Mouse (Mus musculus): ENCODE results near the gene Pskh1.

The Pskh1 gene

DNA sequence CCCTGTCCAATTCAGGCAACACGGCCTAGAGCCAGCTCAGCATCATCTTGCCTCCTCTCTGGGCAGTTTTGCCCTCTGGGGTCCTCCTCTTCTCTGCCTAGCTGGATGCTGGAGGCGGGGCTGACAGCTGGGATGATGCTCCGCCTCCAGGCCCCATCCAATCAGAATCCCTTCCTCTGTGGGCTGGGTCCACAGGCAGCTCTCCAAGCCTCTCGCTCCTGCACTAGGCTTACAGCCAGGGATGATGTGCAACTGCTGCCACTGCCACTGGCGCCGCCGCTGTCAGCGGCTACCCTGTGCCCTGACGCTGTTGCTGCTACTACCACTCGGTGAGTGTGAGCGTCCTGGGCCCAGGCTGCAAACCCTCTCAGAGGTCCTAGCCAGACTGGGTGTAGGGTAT lies 6.9 kb upstream of the Pskh1 start, which contains the start of gene Nrn1l:
Gene Nrn1l, plus strand, starts transcription at position 229 of the 400 bp plus-strand sequence.
- peak; percentile 55 for DNase-seq

DNA sequence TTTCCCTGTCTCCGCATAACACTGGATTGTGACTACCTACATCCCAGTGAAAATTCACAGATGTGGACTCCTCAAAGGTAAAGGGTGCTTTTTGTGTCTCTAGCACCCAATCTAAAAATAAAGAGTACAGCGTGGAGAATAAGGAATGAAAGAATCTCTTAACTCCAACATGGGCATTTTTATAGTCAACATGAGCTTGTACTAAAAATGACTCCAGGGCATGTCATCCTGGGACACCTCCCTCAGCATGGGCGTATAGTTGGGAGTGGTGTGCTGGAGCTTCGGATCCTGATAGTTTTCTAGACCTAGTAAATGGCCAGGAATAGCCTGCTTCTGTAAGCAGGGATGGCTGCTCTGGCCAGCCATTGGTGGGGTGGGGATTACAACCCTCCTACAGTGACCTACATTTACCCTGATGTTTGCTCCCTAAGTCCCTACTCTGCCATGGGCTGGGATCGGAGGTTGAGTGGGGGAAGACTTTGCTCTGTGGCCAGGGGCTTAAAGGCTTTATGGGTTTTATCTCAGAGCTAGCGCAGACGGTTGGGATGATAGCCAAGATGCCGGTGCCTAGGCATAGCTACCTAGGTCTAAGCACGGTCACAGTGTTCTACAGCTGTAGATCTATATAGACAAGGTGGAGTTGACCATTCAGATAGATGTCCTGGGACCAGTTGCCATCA lies 2.3 kb upstream of the Pskh1 start:
- no peak for DNase-seq

DNA sequence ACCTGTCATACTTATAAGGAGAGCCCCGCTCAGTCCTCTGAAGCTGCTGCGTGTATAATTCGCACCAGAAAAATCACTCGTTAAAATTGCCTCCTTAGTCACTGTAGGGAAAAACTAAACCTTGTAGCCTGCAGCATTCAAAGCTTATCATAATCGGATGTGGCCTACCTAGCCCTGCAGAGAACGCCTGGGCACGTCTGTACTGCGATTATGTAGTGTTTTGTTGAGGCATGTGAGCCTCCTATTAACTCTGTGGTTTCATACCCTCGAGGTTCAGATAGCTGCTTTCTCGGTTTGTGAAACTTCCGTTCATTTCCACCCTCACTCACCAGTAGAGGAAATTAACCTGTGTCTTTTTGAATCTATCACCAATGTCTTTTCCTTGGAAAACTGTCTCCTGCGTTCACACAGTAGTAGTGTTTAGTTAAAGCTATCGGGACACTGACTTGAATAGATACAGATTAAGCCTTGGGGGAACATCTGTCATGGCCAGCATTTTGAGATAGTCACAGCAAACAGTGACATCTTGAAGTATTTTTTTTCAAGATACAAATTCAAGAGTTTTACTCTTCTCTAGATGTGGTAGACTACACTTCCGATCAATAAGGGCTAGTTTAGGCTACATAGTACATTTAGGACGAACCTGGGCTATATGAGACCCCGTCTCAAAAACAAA lies 838 bp downstream of the Pskh1 start:
- no peak for DNase-seq

DNA sequence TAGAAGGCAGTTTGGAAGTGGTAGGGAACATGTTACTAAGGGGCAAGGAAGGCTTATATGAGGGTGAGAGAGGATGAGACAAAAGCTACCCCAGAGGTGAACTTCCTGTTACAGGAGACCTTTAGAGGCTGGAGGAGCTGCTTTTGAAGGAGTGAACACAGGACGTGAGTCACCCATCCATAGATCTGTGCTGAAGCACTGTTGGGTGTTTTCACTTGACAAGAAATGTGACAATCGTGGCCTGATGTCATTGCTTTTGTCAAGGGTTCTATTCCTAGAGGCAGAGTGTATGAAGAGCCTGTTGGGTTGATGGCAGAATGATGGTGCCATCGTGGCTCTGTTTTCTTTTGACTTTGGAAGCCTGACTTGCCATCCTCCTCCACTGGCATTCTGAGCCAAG lies 19.1 kb downstream of the Pskh1 start:
- DNase-seq: no peak

DNA sequence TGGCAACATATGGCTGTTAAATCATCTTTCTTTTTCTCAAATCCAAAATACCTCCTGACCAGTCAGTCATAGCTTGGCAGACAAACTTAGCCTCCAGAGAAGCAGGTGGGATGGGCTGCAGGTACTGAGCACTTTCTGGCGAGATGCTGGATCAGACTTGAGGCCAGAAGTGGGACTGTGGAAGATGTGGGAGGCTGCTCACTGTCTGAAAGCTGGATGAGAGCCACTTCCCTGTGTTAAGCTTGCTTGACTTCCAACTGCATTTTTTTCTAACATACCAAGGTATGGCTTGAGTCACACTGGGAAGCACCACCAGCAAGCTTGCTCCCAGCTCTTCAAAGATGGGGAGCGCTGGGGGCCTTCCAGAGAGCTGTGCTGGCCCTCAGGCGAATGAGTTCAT lies 24.9 kb downstream of the Pskh1 start:
- DNase-seq: no peak

DNA sequence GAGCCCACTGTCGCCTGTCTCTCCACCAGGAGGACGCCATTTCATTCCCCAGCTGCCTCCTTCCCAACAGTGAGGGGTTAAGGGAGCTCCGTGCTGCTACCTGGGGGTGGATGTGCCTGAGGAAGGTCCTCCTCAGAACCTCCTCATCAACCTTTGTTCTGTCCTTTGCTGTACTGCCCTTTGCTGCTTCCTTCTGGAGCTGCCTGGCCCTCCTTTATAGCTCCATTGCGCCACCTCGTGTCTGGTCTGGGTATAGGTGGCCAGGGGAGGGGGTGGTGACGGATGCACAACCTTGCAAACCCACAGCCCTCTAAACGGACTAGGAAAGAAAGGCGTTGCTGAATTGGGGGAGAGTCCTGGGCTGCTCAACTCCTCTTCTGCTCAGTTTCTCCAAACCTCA lies 30.4 kb downstream of the Pskh1 start:
- peak; percentile 74 for DNase-seq

DNA sequence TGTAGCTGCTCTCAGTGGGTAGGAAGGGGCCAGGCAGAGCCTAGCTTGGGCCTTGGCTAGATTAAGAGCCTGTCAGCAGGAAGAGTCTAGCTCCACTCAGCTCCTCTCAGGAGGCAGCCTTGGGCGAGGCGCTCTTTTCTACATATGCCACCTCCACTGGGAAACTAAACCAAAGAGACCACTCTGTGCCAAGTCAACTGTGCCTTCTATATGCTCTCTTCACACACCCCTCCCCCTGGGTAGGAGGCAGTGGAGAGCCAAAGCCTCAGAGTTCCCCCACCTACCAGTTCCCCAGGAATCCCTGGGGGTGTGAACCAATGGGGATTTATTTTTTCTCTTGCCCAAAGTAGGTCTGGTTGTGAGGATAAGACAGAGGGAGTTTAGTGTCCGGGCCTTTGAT lies 31.0 kb downstream of the Pskh1 start:
- no peak for DNase-seq

DNA sequence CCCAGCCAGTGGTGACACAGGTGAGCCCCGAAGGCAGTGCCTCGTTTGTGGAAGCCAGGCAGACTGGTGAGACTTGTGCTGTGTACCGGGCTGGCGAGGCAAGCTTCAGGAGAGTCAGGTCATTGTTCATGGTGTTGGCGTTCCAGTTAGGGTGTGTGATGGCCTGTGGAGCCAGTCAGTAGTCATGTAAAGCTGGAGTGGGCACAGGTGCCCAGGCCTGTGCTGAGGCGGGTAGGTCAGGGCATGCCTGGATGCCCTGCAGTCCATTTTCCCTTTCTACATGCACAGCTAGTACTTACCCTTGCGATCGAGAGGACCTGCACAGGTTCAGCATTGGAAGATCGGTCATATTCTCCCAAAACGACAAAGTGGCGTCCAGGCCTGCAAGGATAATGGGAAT lies 32.3 kb downstream of the Pskh1 start:
- no peak for DNase-seq

DNA sequence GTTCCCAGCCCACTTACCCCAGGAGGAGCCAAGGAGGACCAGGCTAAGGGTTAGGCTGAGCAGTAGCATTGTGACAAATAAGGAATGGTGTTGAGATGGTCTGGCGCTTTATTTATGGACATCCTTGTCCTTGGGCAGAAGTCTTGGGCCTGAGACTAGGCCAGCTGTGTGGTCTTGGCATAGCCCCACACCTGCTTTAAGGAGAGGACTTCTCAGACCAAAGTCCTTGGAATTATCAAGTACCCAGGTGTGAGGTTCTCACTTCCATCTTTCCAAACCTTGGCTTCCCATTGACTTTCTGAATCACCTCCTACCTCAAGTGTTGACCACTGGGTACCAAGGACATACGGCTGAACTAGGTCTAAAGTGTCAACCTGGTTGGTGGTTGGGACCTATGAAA lies 33.5 kb downstream of the Pskh1 start, which contains the start of gene Ctrl:
Gene Ctrl, minus strand, starts transcription at position 101 of the 400 bp plus-strand sequence.
- no peak for DNase-seq

DNA sequence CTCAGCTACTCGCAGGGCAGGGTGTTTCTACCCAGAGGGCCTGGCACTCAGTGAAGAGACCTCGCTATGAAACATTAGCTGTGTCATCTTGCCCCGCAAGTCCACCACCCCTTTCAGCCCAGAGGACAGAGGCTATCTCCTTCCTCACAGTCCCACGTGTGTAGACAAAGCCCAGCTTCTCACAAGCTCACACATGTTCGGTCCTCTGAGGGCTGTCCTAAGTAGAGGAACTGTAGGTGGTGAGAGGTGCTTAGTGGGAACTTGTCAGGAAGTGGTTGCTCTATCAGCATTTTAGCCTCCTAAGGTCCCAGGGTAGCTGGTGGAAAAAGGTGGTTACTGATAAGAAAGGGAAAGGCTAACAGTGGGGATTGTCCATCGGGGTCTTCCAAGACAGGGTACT lies 34.9 kb downstream of the Pskh1 start:
- DNase-seq: no peak

DNA sequence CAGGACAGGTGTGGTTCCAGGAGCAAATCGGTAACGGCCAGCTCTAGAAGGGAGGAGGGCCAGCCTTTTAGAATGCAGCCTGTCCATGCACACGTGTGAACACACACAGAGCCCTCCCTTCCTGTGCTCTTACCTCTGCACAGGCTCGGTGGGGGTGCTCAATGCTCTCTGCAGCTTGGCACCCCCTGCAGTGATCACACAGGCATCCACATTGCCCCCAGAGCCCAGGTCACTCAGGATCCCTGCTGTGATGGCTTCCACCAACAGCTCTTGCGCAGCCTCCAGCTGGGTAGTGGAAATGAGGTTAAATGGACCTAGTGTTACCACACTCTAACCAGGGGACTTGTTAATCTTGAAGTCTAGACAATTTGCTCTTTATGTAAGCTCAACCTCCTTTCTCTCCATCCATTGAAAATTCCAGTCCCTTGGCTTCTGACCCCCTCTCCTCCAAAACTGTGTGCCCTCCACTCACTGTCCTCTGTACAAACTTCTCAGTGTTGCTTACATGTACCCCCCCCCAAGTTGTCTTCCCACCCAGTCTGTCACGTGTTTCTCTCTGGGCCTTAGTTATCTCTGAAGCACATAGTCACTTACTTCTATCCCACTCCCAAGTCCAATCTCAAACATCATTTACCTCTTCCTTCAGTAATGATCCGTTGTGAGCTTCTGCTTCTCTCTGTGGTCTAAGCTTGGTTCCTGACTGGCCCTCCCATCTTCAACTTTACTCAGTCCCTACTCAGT lies 35.8 kb downstream of the Pskh1 start:
- DNase-seq: peak; percentile 56

DNA sequence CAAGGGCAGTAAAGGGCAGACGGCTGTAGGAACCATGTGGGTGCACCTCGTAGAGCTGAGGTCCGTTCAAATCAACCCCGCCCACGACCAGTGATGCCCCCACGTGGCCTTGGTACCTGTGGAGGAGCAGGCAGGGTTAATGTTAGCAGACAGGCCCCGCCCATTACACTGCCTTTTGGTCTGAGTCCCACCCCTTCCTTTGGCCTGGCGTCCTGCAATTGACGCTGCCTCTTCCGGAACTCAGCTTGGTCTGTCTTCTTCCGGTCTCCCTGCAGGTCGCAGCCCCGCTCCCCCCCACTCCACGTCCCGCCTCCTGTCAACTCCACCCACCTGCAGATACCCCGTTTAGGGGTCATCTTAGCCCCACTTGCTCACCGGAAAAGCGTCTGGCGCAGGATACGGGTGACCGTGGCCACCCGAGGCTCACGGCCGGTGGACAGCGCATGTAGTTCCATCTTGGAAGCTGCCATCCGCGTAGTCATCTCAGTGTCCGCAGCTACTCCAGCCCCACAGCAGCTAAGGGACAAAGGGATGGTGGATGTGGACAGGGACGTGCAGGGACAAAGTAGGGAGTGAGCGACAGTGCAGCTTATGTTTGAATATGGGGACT lies 36.7 kb downstream of the Pskh1 start:
- DNase-seq: peak; percentile 93

DNA sequence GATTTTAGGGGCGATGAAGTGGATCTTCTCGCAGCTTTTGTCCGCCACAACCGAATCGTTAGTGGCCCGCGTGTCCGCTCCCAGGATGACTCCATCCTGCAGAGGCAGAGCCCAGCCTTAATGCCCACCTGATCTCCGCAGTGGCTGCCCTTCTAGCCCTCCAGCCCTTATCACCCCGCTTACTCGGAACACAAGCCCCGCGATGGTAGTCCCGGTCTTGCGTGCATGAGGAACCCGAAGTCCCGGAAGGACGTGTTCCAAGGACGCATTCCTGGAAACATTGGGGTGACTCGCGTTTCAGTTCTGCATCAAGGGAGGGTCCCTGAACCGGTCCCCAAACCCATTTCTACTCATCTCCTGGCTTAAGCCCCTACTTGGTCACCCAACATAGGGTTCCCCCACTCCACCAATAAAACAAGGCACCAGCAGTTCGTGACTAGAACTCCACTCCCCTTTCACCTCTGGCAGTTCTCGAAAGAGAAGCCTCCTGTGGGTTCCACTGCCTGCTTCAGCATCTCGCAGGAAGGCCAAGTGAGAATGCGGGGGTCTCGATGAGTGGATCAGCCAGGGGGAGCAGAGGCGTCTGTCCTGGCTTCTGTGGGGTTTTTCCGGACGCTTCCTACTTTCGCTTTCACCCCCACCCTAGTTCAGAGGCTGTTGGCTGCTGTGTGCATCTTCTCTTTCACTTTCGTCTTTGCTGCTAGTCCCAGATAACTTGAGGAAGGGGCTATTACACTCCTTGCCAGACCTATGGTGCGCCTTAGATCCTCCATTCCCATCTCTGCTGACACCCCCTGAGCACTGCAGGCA lies 37.5 kb downstream of the Pskh1 start:
- peak; percentile 46 for DNase-seq

DNA sequence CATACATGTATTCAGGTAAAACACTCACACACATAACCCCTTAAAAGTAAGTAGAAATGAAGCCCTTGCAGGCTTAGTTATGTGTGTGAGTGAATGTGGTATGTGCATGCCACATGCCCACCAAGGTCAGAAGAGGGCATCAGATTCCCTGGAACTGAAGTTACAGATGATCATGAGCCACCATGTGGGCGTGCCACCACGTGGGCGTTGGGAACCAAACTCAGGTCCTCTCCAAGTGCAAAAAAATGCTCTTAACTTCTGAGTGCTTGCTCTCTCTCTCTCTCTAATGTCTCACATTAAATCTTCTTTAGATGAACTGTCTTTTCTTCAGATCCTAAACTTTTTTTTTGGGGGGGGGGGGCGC lies 38.0 kb downstream of the Pskh1 start, which contains the start of gene Psmb10:
Gene Psmb10, minus strand, starts transcription at position 139 of the 364 bp plus-strand sequence.
- no peak for DNase-seq

DNA sequence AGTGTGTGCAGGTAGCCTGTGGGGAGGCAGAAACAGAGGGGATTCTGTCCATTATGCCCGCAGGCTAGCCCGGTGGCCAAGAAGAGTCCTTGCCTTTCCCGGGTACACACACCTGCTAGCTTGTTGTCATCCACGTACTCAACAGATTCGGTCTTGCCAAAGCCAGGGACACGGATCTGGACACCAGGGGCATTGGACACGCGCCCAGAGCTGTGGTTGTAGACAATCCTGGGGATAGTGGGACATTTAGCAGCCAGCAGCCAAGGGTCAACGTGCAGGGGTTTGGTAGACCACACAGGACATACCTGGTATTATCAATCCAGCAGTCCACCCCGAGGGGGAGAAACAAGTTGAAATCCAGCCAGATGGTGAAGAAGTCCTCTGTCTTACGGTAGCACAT lies 41.8 kb downstream of the Pskh1 start:
- no peak for DNase-seq

DNA sequence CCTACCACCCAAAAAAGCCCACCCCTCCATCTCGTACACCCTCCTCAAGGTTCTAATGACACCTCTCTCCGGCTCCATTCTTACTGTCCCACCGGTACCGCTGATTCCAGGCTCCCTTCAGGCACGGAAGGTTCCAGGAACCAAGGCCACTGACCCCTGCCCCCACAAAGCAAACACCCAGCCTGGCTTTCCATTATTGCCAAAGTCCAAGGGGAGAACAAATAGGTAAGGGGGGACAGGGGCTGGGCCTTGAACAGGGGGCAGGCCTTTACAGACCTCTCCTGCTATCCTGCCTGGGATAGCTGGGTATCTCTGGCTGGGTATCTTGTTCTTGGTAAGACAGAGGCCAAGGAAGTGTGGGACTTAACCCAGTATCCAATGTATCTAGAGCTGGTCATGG lies 42.3 kb downstream of the Pskh1 start:
- no peak for DNase-seq

DNA sequence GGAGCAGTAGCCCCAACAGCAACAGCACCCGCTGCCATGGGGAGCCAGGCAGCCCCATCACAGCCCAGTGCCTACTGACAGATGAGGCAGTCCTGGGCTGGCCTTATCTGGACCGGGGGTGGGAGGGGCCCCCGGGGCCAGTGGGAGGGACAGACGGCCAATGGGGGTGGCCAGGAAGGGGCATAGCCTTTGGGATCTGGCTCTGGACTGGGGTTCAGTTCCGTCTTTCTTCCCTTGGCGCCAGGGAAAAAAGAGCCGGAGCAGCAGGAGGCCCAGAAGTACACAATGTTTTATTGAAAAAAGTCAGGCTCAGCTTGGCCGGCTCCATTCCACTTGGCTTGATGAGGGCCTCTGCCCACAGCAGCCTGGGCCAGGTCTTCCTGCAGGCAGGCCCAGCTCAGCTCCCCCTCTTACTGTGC lies 43.1 kb downstream of the Pskh1 start, which contains the start of gene Lcat:
Gene Lcat, minus strand, starts transcription at position 62 of the 419 bp plus-strand sequence.
- DNase-seq: peak; percentile 48

DNA sequence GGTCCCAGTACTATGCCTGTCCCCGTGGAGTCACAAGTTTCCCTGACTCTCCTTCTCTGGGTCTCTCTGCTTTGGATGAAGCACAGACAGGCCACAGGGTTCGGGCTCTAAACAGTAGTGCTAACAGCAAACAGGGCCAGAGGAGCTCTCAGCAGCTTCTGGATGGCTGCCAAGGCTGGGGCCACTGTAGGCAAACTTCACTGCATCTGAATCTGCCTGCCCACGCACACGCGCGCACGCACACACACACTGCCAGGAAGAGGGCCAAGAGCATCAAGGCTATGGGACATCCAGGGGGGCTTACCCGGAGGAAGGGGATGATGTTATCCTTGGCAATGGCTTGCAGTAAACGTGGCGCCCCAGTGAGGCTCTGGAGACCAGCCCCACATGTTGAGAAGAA lies 49.1 kb downstream of the Pskh1 start:
- DNase-seq: no peak

DNA sequence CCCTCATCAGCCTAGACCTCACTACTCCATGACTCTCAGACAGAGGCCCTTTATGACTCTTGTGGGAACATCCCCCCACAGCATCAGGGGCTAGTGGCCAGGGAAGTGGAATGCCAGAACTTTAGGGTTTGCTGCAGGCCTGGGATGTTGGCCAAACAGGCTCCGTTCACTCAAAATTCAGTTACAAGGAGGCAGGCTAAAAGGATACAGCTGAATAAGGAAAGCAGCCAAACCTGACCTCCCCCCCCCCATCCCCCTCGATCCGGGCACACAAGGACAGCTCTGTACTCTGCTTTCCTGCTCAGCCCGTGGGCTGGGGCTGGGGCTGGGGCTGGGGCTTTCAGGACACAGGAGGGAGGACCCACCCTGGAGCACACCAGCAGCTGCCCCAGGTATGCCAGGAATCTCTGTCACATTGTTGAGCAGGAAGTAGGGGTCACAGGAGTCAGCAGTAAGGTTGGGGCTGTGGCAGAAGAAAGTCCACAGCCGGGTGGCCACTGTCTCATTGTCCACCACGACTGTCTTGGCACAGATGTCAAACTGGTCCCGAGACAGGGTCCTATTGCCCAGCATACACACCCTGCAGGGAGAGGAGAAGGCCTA lies 50.9 kb downstream of the Pskh1 start:
- DNase-seq: peak; percentile 47

DNA sequence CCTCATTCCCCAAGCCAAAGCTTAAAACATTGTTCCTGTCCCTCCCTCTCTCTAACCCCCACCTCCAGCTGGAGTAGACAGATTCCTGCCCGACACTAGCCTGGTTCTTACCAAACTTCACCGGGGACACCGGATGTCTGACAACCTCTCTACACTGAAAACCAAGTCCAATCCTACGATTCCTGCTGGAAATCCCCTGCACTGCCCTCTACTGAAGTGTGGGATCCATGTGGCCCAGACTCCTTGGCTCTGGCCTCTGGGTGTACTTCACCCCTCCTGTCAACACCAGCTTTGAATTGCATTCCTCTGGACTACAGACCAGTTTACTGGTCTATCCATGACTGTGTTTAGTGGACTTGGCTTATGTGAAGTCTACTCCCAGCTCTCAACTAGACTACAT lies 56.3 kb downstream of the Pskh1 start:
- no peak for DNase-seq

DNA sequence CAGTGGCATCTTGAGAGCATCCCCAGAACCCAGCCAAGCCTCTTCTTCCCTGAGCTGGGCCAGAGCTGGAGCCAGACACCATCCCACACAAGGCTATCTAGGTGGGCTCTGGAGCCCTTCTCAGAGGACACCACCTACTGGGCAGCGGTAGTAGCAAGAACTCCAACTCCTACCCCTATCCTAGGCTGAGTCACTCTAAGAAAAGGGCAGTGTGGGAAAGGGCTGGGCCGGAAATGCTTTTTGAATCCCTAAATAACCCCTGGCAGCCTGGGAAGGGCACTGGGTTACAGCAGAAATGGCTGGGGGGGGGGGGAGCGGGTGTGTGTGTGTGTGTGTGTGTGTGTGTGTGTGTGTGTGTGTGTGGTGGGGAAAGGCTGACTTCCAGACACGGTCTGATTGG lies 57.6 kb downstream of the Pskh1 start:
- DNase-seq: no peak

DNA sequence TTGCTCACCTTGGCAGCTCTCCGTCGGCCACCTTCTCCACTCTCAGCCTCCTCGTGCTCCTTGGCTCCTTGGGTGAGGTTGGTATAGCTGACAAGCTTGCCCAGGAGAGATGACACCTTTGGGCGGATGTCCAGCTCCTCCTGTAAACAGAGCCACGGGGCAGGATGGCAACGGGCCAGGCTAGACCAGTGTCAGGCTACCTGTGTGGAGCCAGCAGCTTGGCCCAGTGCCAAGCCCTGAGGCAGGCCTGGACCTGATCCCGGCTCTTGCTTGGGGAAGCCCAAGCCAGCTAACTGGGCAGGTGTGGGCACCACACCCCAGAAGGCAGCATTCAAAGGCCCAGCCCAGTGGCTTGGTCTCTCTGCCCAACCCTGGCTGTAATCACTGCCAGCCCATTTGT lies 59.1 kb downstream of the Pskh1 start:
- DNase-seq: peak; percentile 87

Data from cerebellum, adult 11-12 months (tissue).